Mouse (Mus musculus) CH12.LX (cell line): Measurements from ENCODE around the gene Tbc1d22b. TPM values are rescaled to one million over a fixed set of nuclear protein-coding genes. Genes with fewer than 3 reads are reported as not detected.

Source experiments
- DNase-seq: peaks from one replicate; pipeline ENCODE4 v3.0.0-alpha.2; 2013; ENCODE audit errors: extremely low read depth
- H3K27ac ChIP-seq: 2 replicates; pipeline ENCODE4 v1.5.1; 2012; ENCODE audit warnings: low read depth, mild to moderate bottlenecking, control low read depth, moderate library complexity; ENCODE audit not compliant: insufficient read depth
- H3K27me3 ChIP-seq: replicated peaks from 2 replicates; pipeline ENCODE3; 2012; ENCODE audit warnings: inconsistent platforms
- H3K36me3 ChIP-seq, 2 experiments: replicated peaks in 1 of 2; 2 replicates each; pipeline versions ENCODE3 to v1.6.1; 2012; ENCODE audit warnings: inconsistent platforms in 1 of 2, low read length in 1 of 2, mild to moderate bottlenecking in 1 of 2, mixed read lengths in 1 of 2, moderate library complexity in 1 of 2; ENCODE audit not compliant: control insufficient read depth in 1 of 2, insufficient read depth in 1 of 2
- H3K4me1 ChIP-seq, 2 experiments: 2 replicates each; pipeline ENCODE4 v1.6.1; 2012; ENCODE audit warnings: inconsistent platforms in 1 of 2, moderate library complexity in 1 of 2; ENCODE audit not compliant: insufficient read depth in 2 of 2, control insufficient read depth in 1 of 2
- H3K4me2 ChIP-seq: 2 replicates; pipeline ENCODE4 v1.6.1; 2012; ENCODE audit warnings: low read depth, mild to moderate bottlenecking, control low read depth; ENCODE audit not compliant: poor library complexity, insufficient read depth, severe bottlenecking
- H3K4me3 ChIP-seq, 3 experiments: fragments of 150-350 bp in 1 of 3; sonication (generic) in 1 of 3; replicated peaks in 1 of 3; 2 replicates each; pipeline versions ENCODE3 to v1.5.1; 2011 to 2012; ENCODE audit warnings: low read depth in 2 of 3, low read length in 2 of 3, mild to moderate bottlenecking in 2 of 3, moderate library complexity in 2 of 3, control low read depth in 1 of 3, improper control_type of control experiment in 1 of 3, inconsistent platforms in 1 of 3, mixed read lengths in 1 of 3; ENCODE audit not compliant: poor library complexity in 1 of 3
- H3K79me2 ChIP-seq: replicated peaks from 2 replicates; pipeline ENCODE4 v1.6.1; 2012; ENCODE audit warnings: mild to moderate bottlenecking, moderate library complexity; ENCODE audit not compliant: control insufficient read depth, poor library complexity, insufficient read depth, severe bottlenecking; ENCODE audit errors: extremely low read depth
- H3K9ac ChIP-seq: 2 replicates; pipeline ENCODE4 v1.6.1; 2012; ENCODE audit warnings: low read depth, mild to moderate bottlenecking, control low read depth, moderate library complexity; ENCODE audit not compliant: insufficient read depth
- H3K9me3 ChIP-seq: replicated peaks from 2 replicates; pipeline ENCODE3; 2012; ENCODE audit warnings: low read length, inconsistent platforms, mixed read lengths
- CHD2 ChIP-seq: IDR thresholded peaks from 2 replicates; pipeline ENCODE4 v1.6.1; 2011; ENCODE audit warnings: low read length, improper control_type of control experiment
- CTCF ChIP-seq, 2 experiments: IDR thresholded peaks in 1 of 2; conservative IDR thresholded peaks in 1 of 2; 2 replicates each; pipeline ENCODE4 v1.5.1; 2011 to 2012; ENCODE audit warnings: low read depth in 2 of 2, low read length in 2 of 2, improper control_type of control experiment in 1 of 2, inconsistent platforms in 1 of 2, mild to moderate bottlenecking in 1 of 2, moderate library complexity in 1 of 2
- E2F4 ChIP-seq: IDR thresholded peaks from 2 replicates; pipeline ENCODE4 v1.6.1; 2011; ENCODE audit warnings: low read depth, low read length, improper control_type of control experiment; ENCODE audit not compliant: insufficient replicate concordance
- ELF1 ChIP-seq: IDR thresholded peaks from 2 replicates; pipeline ENCODE4 v1.6.1; 2014; ENCODE audit warnings: low read depth, mild to moderate bottlenecking, inconsistent platforms, low read length, improper control_type of control experiment
- EP300 ChIP-seq: IDR thresholded peaks from 2 replicates; pipeline ENCODE4 v1.6.1; 2011; ENCODE audit warnings: low read length, improper control_type of control experiment
- GABPA ChIP-seq: IDR thresholded peaks from 2 replicates; pipeline ENCODE4 v1.6.1; 2012; ENCODE audit warnings: low read depth, low read length, improper control_type of control experiment, inconsistent platforms; ENCODE audit not compliant: insufficient replicate concordance
- HCFC1 ChIP-seq: IDR thresholded peaks from 2 replicates; pipeline ENCODE4 v1.6.1; 2012; ENCODE audit warnings: low read depth, mild to moderate bottlenecking, inconsistent platforms, low read length, improper control_type of control experiment
- MAFK ChIP-seq: IDR thresholded peaks from 2 replicates; pipeline ENCODE4 v1.6.1; 2011; ENCODE audit warnings: low read length, improper control_type of control experiment; ENCODE audit not compliant: insufficient replicate concordance
- MAX ChIP-seq: IDR thresholded peaks from 2 replicates; pipeline ENCODE4 v1.6.1; 2011; ENCODE audit warnings: low read length, improper control_type of control experiment
- MXI1 ChIP-seq: IDR thresholded peaks from 2 replicates; pipeline ENCODE4 v1.6.1; 2011; ENCODE audit warnings: mild to moderate bottlenecking, low read depth, low read length, improper control_type of control experiment
- PAX5 ChIP-seq: IDR thresholded peaks from 2 replicates; pipeline ENCODE4 v1.6.1; 2012; ENCODE audit warnings: low read length, inconsistent platforms, mixed read lengths
- POLR2AphosphoS2 ChIP-seq: IDR thresholded peaks from 2 replicates; pipeline ENCODE4 v1.6.1; 2011; ENCODE audit warnings: low read depth, low read length, improper control_type of control experiment
- SIN3A ChIP-seq: IDR thresholded peaks from 2 replicates; pipeline ENCODE4 v1.6.1; 2012; ENCODE audit warnings: low read length, improper control_type of control experiment, inconsistent platforms
- SMC3 ChIP-seq: IDR thresholded peaks from 2 replicates; pipeline ENCODE4 v1.6.1; 2011; ENCODE audit warnings: low read depth, low read length, improper control_type of control experiment
- USF1 ChIP-seq: IDR thresholded peaks from 2 replicates; pipeline ENCODE4 v1.6.1; 2014; ENCODE audit warnings: low read depth, mild to moderate bottlenecking, inconsistent platforms, low read length, improper control_type of control experiment
- USF2 ChIP-seq: conservative IDR thresholded peaks from 2 replicates; pipeline ENCODE4 v1.6.1; 2011; ENCODE audit warnings: low read depth, low read length, improper control_type of control experiment
- ZC3H11A ChIP-seq: IDR thresholded peaks from 2 replicates; pipeline ENCODE4 v1.6.1; 2012; ENCODE audit warnings: low read depth, mild to moderate bottlenecking, inconsistent platforms, low read length, improper control_type of control experiment
- ZKSCAN1 ChIP-seq: IDR thresholded peaks from 2 replicates; pipeline ENCODE4 v1.6.1; 2012; ENCODE audit warnings: low read depth, inconsistent platforms, low read length, improper control_type of control experiment, borderline replicate concordance
- ZMIZ1 ChIP-seq: IDR thresholded peaks from 2 replicates; pipeline ENCODE4 v1.6.1; 2012; ENCODE audit warnings: low read depth, mild to moderate bottlenecking, inconsistent platforms, low read length, improper control_type of control experiment
- dilution Hi-C: fragments of 300-500 bp; cut with MboI; formaldehyde crosslinking; loops from 2 replicates; pipeline ENCODE4 v1.14.3; 2020; ENCODE audit warnings: low sequenced_read_pairs; ENCODE audit not compliant: extremely low pct_unique_long_range_greater_than_20kb, extremely low pct_ligation_motif_present
- in situ Hi-C: fragments of 300-500 bp; cut with MboI; formaldehyde crosslinking; loops from 3 replicates; pipeline ENCODE4 v1.14.3; 2019; ENCODE audit warnings: low sequenced_read_pairs, low pct_ligation_motif_present, low pct_unique_long_range_greater_than_20kb, mixed read lengths
- polyA plus RNA-seq: library from polyadenylated mRNA; unstranded; fragments of >175 nt; gene quantifications from 2 replicates; pipeline ENCODE4 v1.2.1, GENCODE M21; 2012; ENCODE audit warnings: low read depth; ENCODE audit not compliant: insufficient read length
- total RNA-seq, 2 experiments: library from RNA; depleted of rRNA; stranded (reverse); fragments of 300-350 nt in 1 of 2; fragments of >200 nt in 1 of 2; gene quantifications; 2 replicates each; pipeline ENCODE4 v1.2.3; 2012 to 2014

Tbc1d22b gene
- total and polyA plus RNA-seq, 3 experiments: 3.8 to 17.3 (median 6.6) TPM

- no peak for DNase-seq
- peaks cover 9 to 55% of the 10 kb centered on the region in 2 experiments for H3K36me3 ChIP-seq
- dilution Hi-C loops: no loop called here
Observed at GRCm38 (mm10) chr17:29589221-29589898, 39.8 kb downstream of the Tbc1d22b start.

GRCm38 (mm10) chr17:29595891-29596770, 46.5 kb downstream of the Tbc1d22b start:
- no peaks in the 10 kb centered on the region for H3K4me1 ChIP-seq
- no peaks in the 10 kb centered on the region for H3K9me3 ChIP-seq
- H3K27ac ChIP-seq: no peak overlapping the region
- no peak overlapping the region for H3K9ac ChIP-seq
- H3K36me3 ChIP-seq: peaks cover 50 to 77% of the 10 kb centered on the region in 2 experiments
- no peak for DNase-seq
- H3K4me3 ChIP-seq: no peak overlapping the region
- H3K4me2 ChIP-seq: no peak overlapping the region
- no peaks in the 10 kb centered on the region for H3K27me3 ChIP-seq
- H3K79me2 ChIP-seq: no peaks in the 10 kb centered on the region
- TF ChIP-seq USF1 (no peak), GABPA (no peak), SIN3A (no peak), HCFC1 (no peak), MAFK (no peak), MXI1 (no peak), CTCF (conservative IDR thresholded peaks at IDR 0.05 in 1 of 2, IDR thresholded peaks at IDR 0.05 in 1 of 2; ENCODE audit: low read depth in 2 of 2, low read length in 2 of 2) (no peak), USF2 (no peak), ELF1 (no peak), ZKSCAN1 (no peak), MAX (no peak), ZC3H11A (no peak), PAX5 (no peak), EP300 (no peak), ZMIZ1 (no peak), POLR2AphosphoS2 (no peak), SMC3 (no peak), E2F4 (no peak), CHD2 (no peak)
- dilution Hi-C loops: no loop called here
- in situ Hi-C loops: no loop called here

More at GRCm38 (mm10) chr17:29589221-29589898, 39.8 kb downstream of the Tbc1d22b start:
- no peak for TF ChIP-seq EP300
- TF ChIP-seq ELF1: no peak
- Histone ChIP-seq H3K79me2 (no peaks in the 10 kb centered on the region), H3K4me2 (no peak overlapping the region), H3K9ac (no peak overlapping the region), H3K4me1 (peaks cover 0 to 24% of the 10 kb centered on the region in 2 experiments; a peak in 2 of 4 replicates), H3K4me3 (no peak overlapping the region), H3K27me3 (no peaks in the 10 kb centered on the region), H3K9me3 (no peaks in the 10 kb centered on the region), H3K27ac (no peak overlapping the region)
- in situ Hi-C loops: no loop called here
